Mouse (Mus musculus) liver, postnatal 0 days (tissue): ENCODE results near the gene Olfr484.

Experiments
- CTCF ChIP-seq: sonication (generic); IDR thresholded peaks from 2 replicates; pipeline ENCODE4 v1.5.1; 2016; ENCODE audit warnings: antibody characterized with exemption, low read depth
- EP300 ChIP-seq: IDR thresholded peaks from 2 replicates; pipeline ENCODE4 v1.6.1; 2016; ENCODE audit warnings: antibody characterized with exemption, low read depth, mild to moderate bottlenecking

- TF ChIP-seq CTCF = no peak
- TF ChIP-seq EP300 = no peak
These were observed 26.7 kb downstream of the Olfr484 start, which contains the start of gene Olfr483 for GRCm38 (mm10) chr7:108100549-108100948.
